Mouse (Mus musculus) lung, postnatal 0 days (tissue): ENCODE results near the gene Map4k1. TPM values are rescaled to one million over a fixed set of nuclear protein-coding genes. Genes with fewer than 3 reads are reported as not detected.
"Not testable (repeated sequence)": the region's sequence is repeated elsewhere in the genome, so short reads cannot be mapped to it uniquely, and the experiment has no call there.

Experiments
- ATAC-seq: fragments of 200-750 bp; cut with Nextera tagmentation; 2 replicates; pipeline ENCODE4 v1.8.0; 2017; ENCODE audit warnings: moderate library complexity
- DNase-seq: peaks from one replicate; pipeline ENCODE4 v3.0.0-alpha.2; 2016; ENCODE audit warnings: low spot score
- H3K27ac ChIP-seq: fragments of 300-500 bp; sonication (generic); 2 replicates; pipeline ENCODE4 v1.5.1; 2014; ENCODE audit warnings: antibody characterized with exemption, mild to moderate bottlenecking, low read length, mixed read lengths
- H3K27me3 ChIP-seq: fragments of 300-500 bp; sonication (generic); replicated peaks from 2 replicates; pipeline ENCODE4 v1.6.1; 2014; ENCODE audit warnings: low read length, mixed read lengths; ENCODE audit not compliant: insufficient read depth
- H3K36me3 ChIP-seq: fragments of 300-500 bp; sonication (generic); 2 replicates; pipeline ENCODE4 v1.6.1; 2014; ENCODE audit warnings: low read length, mixed read lengths; ENCODE audit not compliant: insufficient read depth
- H3K4me1 ChIP-seq: fragments of 300-500 bp; sonication (generic); 2 replicates; pipeline ENCODE4 v1.6.1; 2014; ENCODE audit warnings: antibody characterized with exemption, low read depth, low read length, mixed read lengths; ENCODE audit not compliant: insufficient read depth
- H3K4me2 ChIP-seq: fragments of 300-500 bp; sonication (generic); replicated peaks from 2 replicates; pipeline ENCODE4 v1.6.1; 2014; ENCODE audit warnings: low read depth, mild to moderate bottlenecking, low read length, moderate library complexity, mixed read lengths
- H3K4me3 ChIP-seq: fragments of 300-500 bp; sonication (generic); 2 replicates; pipeline ENCODE4 v1.5.1; 2014; ENCODE audit warnings: low read depth, low read length
- H3K9ac ChIP-seq: fragments of 300-500 bp; sonication (generic); replicated peaks from 2 replicates; pipeline ENCODE4 v1.6.1; 2014; ENCODE audit warnings: low read depth, mild to moderate bottlenecking
- H3K9me3 ChIP-seq: fragments of 300-500 bp; sonication (generic); 2 replicates; pipeline ENCODE4 v1.6.1; 2016; ENCODE audit warnings: low read length, mixed read lengths
- CTCF ChIP-seq: IDR thresholded peaks from 2 replicates; pipeline ENCODE4 v1.5.1; 2016; ENCODE audit warnings: antibody characterized with exemption, mild to moderate bottlenecking
- EP300 ChIP-seq: IDR thresholded peaks from 2 replicates; pipeline ENCODE4 v1.6.1; 2016; ENCODE audit warnings: antibody characterized with exemption, mild to moderate bottlenecking, control low read depth
- WGBS: fragments of 180-500 bp; shearing (Covaris S2); extraction: QIAGEN DNeasy Blood & Tissue Kit; methylation state at CpG from one replicate; pipeline ENCODE4 v1.1.7; 2014; 5-methylcytosine and 5-hydroxymethylcytosine counted together
- polyA plus RNA-seq: library from polyadenylated mRNA; unstranded; fragments of >200 nt; fragmentation: Nextera tagmentation; extraction: Ambion mirVana; gene quantifications from 2 replicates; pipeline ENCODE4 v1.2.1, GENCODE M21; 2015

The Map4k1 gene
- polyA plus RNA-seq, 1 experiment from 2014 or later, result 3.5 TPM

- H3K4me2 ChIP-seq, result peak within 1 kb of the TSS; percentile 71
- no peaks in the 10 kb centered on the region for H3K36me3 ChIP-seq
- peak; percentile 89 for ATAC-seq
- H3K4me1 ChIP-seq, result peaks cover 17% of the 10 kb centered on the region; the same call in 1 of the 2 replicates
- TF ChIP-seq EP300, result peak; percentile 68; the same call in 1 of the 2 replicates
- TF ChIP-seq CTCF, result no peak
- no peaks in the 10 kb centered on the region for H3K9me3 ChIP-seq
- WGBS, result under 1% methylated on average over 74 of the region's 76 CpGs
- DNase-seq, result peak; percentile 98
- H3K9ac ChIP-seq, result peak within 1 kb of the TSS; percentile 95
- peak within 1 kb of the TSS; percentile 98 for H3K4me3 ChIP-seq
- peak within 1 kb of the TSS; percentile 94 for H3K27ac ChIP-seq
- H3K27me3 ChIP-seq, result no peaks in the 10 kb centered on the region
Measured at GRCm38 (mm10) chr7:28961927-28962670, 19.8 kb upstream of the Map4k1 start, which contains the start of gene Actn4. Actn4 (minus strand) TSS chr7:28962340.

- Histone ChIP-seq H3K27me3 (no peaks in the 10 kb centered on the region), H3K4me3 (no peak overlapping the region), H3K4me2 (no peak overlapping the region), H3K4me1 (peaks cover 5% of the 10 kb centered on the region; the same call in 1 of the 2 replicates), H3K27ac (peak overlapping the region; percentile 94; the same call in 1 of the 2 replicates), H3K9ac (no peak overlapping the region), H3K9me3 (no peaks in the 10 kb centered on the region), H3K36me3 (no peaks in the 10 kb centered on the region)
- DNase-seq (no peak), ATAC-seq (no peak)
- TF ChIP-seq CTCF (no peak), EP300 (no peak)
- WGBS, result 72% methylated on average over 3 of the region's 3 CpGs
Measured at GRCm38 (mm10) chr7:28963399-28963923, 18.4 kb upstream of the Map4k1 start.

GRCm38 (mm10) chr7:28965346-28965840, 16.5 kb upstream of the Map4k1 start:
- no peaks in the 10 kb centered on the region for H3K27me3 ChIP-seq
- no peak overlapping the region for H3K4me3 ChIP-seq
- WGBS, result 83% methylated on average over 5 of the region's 5 CpGs
- no peak overlapping the region for H3K9ac ChIP-seq
- ATAC-seq (no peak), DNase-seq (no peak)
- no peaks in the 10 kb centered on the region for H3K9me3 ChIP-seq
- no peak overlapping the region for H3K27ac ChIP-seq
- no peaks in the 10 kb centered on the region; the same call in 1 of the 2 replicates for H3K4me1 ChIP-seq
- no peaks in the 10 kb centered on the region for H3K36me3 ChIP-seq
- H3K4me2 ChIP-seq, result no peak overlapping the region
- TF ChIP-seq EP300 (no peak), CTCF (no peak)

- no peaks in the 10 kb centered on the region for H3K27me3 ChIP-seq
- TF ChIP-seq CTCF (no peak), EP300 (no peak)
- ATAC-seq (no peak), DNase-seq (no peak)
- H3K4me1 ChIP-seq, result peaks cover 3% of the 10 kb centered on the region; the same call in 1 of the 2 replicates
- no peak overlapping the region for H3K4me2 ChIP-seq
- H3K27ac ChIP-seq, result no peak overlapping the region
- no peak overlapping the region for H3K9ac ChIP-seq
- H3K36me3 ChIP-seq, result no peaks in the 10 kb centered on the region
- H3K9me3 ChIP-seq, result no peaks in the 10 kb centered on the region
- WGBS, result 67% methylated on average over 4 of the region's 5 CpGs
- no peak overlapping the region for H3K4me3 ChIP-seq
Measured at GRCm38 (mm10) chr7:28966181-28966580, 15.7 kb upstream of the Map4k1 start.

- H3K9me3 ChIP-seq, result no peaks in the 10 kb centered on the region
- 67% methylated on average over 4 of the region's 4 CpGs for WGBS
- H3K4me3 ChIP-seq, result no peak overlapping the region
- TF ChIP-seq EP300 (no peak), CTCF (no peak)
- no peaks in the 10 kb centered on the region for H3K27me3 ChIP-seq
- H3K36me3 ChIP-seq, result no peaks in the 10 kb centered on the region
- no peak overlapping the region for H3K9ac ChIP-seq
- H3K4me2 ChIP-seq, result no peak overlapping the region
- H3K4me1 ChIP-seq, result peaks cover 4% of the 10 kb centered on the region; the same call in 1 of the 2 replicates
- H3K27ac ChIP-seq, result no peak overlapping the region
- DNase-seq (no peak), ATAC-seq (no peak)
Measured at GRCm38 (mm10) chr7:28966751-28967505, 14.9 kb upstream of the Map4k1 start.

GRCm38 (mm10) chr7:28968120-28968519, 13.7 kb upstream of the Map4k1 start:
- H3K9ac ChIP-seq, H3K9me3 ChIP-seq, H3K4me2 ChIP-seq, H3K27ac ChIP-seq, DNase-seq, H3K36me3 ChIP-seq, H3K27me3 ChIP-seq, H3K4me1 ChIP-seq, H3K4me3 ChIP-seq, ATAC-seq: not testable (repeated sequence)
- 89% methylated on average over 8 of the region's 8 CpGs for WGBS
